In genomic region chr13:111741991-111742615, GRCm38 (mm10) we compare ENCODE assay signal across 7 mouse cellular contexts.
A peak's percentile ranks its signal among the peaks of the same experiment; 100 is the strongest.
DNase-seq lines count a peak whose midpoint lies in the region.

No protein-coding gene starts in this region.

- intact Hi-C loops in left cerebral cortex, postnatal 25 days (cut with DNase I), result loop anchor here (2.0 to 5.0 kb wide), 4 partner anchors 15 to 1360 kb away; no protein-coding TSS in a partner anchor

- DNase-seq in kidney, postnatal 10 days, result peak; percentile 76
- no peak for DNase-seq in kidney, adult 18-20 months
- DNase-seq in CD8-positive naive resting alpha-beta T cell, adult 2 months (ENCODE audit: low read depth in 2 of 2, low spot score in 2 of 2), result peak; percentile 44 to 63
- DNase-seq in Muller cell, postnatal 12 days (ENCODE audit: inconsistent ontology term), result peak; percentile 52
- peak; percentile 65 for DNase-seq in embryo, embryonic 9.5 days (ENCODE audit: extremely low spot score)
- peak; percentile 51 to 73 for DNase-seq in left cerebral cortex, postnatal 25 days (ENCODE audit: low spot score in 2 of 2)
- DNase-seq in right cerebral cortex, postnatal 14 days, result peak; percentile 53
